Mouse (Mus musculus) hindbrain, embryonic 13.5 days (tissue): Measurements from ENCODE around the gene Opa1. TPM values are rescaled to one million over a fixed set of nuclear protein-coding genes. Genes with fewer than 3 reads are reported as not detected.

Experiments used
- polyA plus RNA-seq: library from polyadenylated mRNA; unstranded; fragments of >200 nt; fragmentation: Nextera tagmentation; extraction: Ambion mirVana; gene quantifications from 2 replicates; pipeline ENCODE4 v1.2.1, GENCODE M21; 2015

Opa1 gene
- polyA plus RNA-seq, 1 experiment from 2014 or later: 43.1 TPM

Other genes with a start within 250 kb of the Opa1 start
- 0.84 and 0.94 TPM in 2 replicates for gene Atp13a5, start 200.6 kb upstream of the Opa1 start, polyA plus RNA-seq
- 0.47 and 0.99 TPM in 2 replicates for gene Atp13a4, start 34.5 kb upstream of the Opa1 start, polyA plus RNA-seq